Mouse (Mus musculus): ENCODE data around the gene Traf3ip2. TPM values are rescaled to one million over a fixed set of nuclear protein-coding genes. Genes with fewer than 3 reads are reported as not detected.
A peak's percentile ranks its signal among the peaks of the same experiment; 100 is the strongest.

Gene Traf3ip2
- total RNA-seq (2021), result 10 to 100 TPM in 1 of 2 experiments, 1 to 10 TPM in 1; 9.9 to 20.0 TPM
- long read RNA-seq, experiment 1, partial matches to known transcripts, result 3 of 9 reads
- long read RNA-seq, experiment 1, other reads (novel, unspliced or antisense), result 5 of 9 reads
- long read RNA-seq, experiment 2, partial matches to known transcripts, result 0 of 4 reads
- long read RNA-seq, experiment 2, other reads (novel, unspliced or antisense), result 2 of 4 reads

- no peak for DNase-seq
These were observed at the start of gene Traf3ip2 for GRCm38 (mm10) chr10:39612633-39612988. Gene Traf3ip2, plus strand, starts transcription at chr10:39612934.

DNA sequence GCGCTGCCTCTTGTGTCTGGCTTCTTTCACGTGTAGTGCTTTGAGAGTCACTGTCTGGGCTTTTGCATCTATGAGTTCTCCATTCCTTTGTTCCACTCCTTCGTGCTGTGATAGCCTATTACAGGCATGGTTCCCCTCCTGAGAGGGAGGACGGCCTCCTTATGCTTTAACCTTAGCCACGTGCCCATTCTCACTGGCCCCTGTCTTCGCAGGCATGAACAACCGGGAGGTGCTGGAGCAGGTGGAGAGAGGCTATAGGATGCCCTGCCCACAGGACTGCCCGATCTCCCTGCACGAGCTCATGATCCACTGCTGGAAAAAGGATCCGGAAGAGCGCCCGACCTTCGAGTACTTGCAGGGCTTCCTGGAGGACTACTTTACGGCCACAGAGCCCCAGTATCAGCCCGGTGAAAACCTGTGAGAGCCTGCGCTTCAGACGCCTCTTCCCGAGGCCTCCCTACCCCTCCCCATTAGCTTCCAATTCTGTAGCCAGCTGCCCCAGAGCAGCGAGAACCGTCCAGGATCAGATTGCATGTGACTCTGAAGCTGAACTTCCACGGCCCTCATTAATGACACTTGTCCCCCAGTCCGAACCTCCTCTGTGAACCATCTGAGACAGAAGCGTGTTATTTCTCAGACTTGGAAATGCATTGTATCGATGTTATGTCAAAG, 49.0 kb upstream of the Traf3ip2 start:
- no peak for DNase-seq

- DNase-seq, result no peak
These were observed 45.8 kb upstream of the Traf3ip2 start for GRCm38 (mm10) chr10:39566901-39567300.

- DNase-seq, result no peak
These were observed 43.7 kb upstream of the Traf3ip2 start for GRCm38 (mm10) chr10:39568991-39569390.

DNA sequence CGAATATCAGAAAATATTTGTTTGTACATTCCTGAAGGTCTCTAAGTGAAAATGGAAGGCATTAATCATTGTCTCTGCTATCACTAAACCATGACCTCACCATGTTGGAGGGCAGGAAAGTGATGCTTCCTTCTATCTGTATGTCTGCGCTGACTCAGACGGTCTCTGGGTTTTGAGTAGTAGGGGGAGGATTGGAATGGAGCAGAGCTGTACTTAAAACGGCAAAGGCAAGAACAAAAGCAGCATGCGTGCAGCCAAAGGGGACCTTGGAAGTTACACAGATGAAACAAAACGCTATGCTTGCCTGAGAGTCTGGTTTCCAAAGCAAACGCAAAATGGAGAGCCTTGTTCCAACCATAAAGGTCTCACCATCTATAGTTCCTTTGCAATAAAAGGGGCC, 41.7 kb upstream of the Traf3ip2 start:
- peak; percentile 44 for DNase-seq

GRCm38 (mm10) chr10:39572050-39572671, 40.6 kb upstream of the Traf3ip2 start:
- DNase-seq, result no peak

DNA sequence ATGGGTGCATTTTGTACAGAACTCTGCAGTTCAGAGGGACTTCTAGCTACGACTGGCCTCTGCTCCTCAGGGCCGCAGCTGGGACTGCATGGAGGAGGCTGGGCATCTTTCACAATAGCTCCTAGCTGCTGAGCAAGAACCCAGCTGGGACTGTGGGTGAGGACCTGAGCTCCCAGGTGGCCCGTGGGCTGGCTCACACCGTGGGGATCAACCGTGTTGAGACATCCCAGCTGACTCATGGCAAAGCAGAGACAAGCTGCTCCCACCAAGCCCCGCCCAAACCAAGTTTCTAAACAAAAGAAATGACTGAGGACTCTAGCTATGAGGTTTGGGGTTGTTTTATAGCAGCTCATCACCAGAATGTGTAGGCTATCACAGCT, 40.1 kb upstream of the Traf3ip2 start:
- DNase-seq, result peak; percentile 67

GRCm38 (mm10) chr10:39576466-39576865, 36.3 kb upstream of the Traf3ip2 start:
- DNase-seq, result no peak

GRCm38 (mm10) chr10:39580477-39580876, 32.3 kb upstream of the Traf3ip2 start:
- DNase-seq, result no peak

GRCm38 (mm10) chr10:39582385-39582784, 30.3 kb upstream of the Traf3ip2 start:
- DNase-seq, result no peak

DNA sequence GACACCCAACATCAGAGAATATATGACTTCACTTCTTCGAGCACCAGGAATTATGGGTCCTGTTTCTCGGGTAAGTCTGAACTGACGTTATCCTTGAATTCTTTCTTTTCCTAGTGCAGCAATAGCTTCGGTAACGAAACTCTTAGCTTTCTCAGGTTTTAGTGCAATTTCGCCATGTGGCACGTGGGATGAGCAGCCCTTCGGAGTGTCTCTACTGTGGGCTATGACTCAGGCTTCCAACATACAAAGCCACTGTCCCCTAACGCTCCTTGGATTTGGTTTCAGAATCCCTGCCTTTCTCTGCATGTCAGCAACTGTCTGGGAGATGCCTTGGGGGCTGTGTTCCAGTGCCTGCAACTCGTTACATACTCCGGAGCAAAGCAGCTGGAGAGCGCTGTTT, 29.0 kb upstream of the Traf3ip2 start:
- DNase-seq, result no peak

DNA sequence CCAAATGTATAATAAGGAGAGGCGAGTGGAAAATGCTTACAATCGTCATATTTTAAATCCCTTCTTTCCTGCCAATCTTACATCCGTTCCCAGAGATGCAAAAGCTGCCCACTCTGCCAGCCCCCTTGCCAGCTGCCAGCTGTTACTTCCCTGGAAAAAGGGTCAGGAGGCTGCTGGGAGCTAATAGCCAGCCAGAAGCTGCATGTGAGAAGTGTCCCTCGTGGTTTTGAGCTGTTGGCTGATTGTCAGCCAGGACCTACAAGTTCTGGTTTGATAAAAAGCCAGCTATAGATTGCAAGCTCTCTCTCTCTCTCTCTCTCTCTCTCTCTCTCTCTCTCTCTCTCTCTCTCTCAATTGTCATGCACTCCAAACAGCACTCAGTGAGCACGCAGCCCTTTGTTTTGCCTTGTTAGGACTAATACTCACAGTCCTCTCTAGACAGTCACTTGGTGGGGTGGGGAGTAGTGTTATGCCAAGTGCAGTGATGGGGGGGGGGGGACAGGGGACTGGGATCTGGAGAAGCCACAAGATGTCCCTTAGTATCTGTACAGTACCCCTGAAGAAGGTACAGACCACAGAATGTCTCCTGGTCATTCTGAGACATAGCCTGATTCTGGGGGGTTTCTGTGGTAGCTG, 25.3 kb upstream of the Traf3ip2 start:
- peak; percentile 34 for DNase-seq

DNA sequence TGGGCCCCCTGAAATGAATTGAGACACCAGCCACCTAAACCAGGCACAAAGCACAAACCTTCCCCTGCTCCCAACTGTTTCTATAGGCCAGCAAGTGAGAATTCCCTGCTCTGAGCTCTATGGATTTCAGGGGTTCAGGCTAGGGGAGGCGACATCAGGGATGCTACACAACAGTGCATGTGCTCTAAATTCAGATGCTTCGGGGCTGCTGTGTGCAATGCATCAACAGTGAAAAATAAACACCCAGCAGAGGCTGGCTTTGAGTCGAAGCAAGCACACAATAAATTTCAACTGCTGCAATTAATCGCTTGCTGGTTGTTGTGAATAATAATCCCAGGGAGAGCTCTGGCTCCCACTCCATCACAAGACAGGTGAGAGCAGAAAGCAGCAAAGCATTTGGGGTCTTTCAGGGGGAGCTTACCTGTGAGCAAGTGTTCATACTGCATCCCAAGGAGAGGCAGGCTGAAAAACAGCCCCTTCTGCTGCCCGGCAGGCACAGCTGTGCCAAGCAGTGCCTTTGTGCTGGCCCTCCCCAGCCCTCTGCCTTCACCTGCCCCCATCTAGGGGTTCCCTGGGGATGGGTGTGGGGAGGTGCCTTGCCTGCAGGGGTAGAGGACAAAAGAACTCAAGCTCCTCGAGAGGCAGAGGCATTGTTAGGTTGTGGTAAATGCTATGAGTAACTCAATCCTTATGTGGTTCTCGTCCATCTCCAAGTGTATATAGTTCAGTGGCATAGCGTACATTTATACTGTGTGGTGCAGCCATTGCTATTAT, 24.6 kb upstream of the Traf3ip2 start:
- DNase-seq, result no peak

DNA sequence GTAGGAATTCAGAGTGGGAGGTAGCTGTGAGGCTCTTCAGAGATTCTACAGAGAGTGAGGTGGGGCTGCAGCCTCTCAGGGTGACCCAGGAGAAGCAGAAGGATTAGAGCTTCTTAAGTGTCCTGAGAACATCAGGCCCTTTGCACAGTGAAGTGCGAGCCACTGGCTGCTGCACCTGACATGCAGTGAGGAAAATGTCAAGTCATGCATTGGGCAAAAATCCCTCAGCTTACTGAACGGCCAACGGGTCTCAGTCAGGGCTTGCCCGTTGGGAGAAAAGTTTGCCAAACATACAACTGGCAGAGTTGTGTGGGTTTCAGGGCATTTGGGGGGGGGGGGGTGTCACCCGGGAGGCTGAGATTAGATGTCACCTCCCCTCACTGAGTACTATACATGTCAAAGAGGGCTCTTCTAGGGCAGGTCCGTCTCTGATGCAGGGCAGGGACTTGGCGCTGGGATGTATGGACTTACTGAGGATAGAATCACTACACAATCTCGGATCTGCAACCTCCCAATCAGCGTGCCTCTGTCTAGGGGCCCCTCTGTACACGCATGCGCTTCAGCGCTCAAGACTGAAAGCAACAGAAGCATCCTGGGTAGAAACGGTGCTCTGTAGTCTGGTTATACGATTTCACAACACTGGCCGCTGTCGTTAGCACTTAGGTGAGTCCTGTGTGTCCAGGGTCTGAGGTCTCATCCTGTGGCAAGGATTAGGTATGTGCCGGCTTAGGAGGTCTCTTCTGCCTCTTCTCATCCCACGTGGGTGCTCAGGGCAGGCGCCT, 22.8 kb upstream of the Traf3ip2 start:
- no peak for DNase-seq

DNA sequence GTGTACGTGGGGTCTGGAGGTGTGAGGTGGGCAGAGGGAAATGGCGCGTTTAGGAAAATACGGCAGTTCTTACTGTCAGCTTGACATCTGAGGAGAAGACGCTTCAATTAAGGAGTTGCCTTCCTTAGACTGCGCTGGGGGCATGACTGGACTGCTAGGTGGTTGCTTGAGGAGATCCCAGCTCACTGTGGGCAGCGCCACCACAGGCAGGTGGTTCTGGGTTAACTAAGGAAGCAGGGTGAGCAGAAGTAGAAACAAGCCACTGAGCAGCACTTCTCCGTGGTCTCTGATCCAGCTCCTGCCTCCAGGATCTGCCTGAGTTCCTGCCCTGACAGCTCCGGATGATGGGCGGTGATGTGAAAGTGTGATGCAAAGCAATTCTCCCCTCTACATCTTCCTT, 22.1 kb upstream of the Traf3ip2 start:
- DNase-seq, result no peak

DNA sequence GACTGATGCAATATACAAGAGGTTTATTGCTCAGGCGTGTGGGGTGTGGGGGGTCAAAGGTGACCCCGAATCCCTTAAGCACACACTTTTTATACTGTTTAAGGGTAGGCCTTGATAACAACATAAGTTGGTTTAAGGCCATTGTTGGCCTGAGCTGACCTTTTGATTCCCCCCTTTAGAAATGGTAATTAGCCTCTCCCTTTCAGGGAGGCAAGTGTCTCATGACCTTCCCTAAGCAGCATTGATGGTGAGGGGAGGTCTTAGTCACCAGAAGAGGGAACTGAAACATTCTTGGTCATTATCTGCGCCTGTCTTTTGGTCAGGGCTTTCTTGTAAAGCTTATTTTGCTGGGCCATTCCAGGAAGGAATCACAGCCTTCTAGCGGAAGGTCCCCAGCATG, 20.2 kb upstream of the Traf3ip2 start:
- DNase-seq, result no peak

DNA sequence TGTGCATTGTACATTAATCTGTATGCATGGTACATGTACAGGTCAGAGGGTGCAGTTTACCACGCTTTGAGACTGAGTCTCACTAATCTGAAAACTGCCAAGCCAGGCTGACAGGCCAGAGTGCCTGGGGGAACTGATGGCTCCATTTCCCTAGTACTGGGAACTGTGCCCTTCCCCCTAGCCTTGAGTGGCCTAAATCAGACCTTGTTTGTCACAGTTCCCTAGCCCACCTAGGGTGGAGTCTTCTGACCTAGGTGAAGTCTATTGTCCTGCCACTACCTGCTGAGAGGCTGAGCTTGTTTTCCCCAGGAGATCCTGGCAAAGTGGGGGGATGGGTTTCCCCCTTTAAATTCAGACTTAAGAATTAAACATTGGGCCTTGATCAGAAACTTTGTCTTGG, 18.0 kb upstream of the Traf3ip2 start:
- no peak for DNase-seq

DNA sequence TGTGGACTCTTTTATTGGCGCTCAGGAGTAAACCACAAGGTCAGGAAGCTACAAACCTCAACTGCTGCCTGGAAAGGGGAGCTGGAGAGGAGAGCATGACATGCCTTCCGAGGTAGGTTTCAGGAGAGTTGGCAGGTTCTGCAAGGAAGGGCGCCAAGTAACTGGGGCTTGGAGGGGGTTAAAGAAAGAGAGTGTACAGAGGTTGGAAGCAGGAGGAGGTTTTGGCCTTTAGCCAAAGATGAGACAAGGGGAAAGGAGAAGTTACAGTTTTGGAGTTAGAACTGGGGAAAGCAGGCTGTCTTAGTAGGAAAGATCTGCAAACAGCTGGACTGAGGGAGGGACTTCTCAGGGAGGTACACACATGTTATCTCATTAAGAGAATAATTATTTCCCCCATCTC, 16.9 kb upstream of the Traf3ip2 start:
- DNase-seq, result no peak

DNA sequence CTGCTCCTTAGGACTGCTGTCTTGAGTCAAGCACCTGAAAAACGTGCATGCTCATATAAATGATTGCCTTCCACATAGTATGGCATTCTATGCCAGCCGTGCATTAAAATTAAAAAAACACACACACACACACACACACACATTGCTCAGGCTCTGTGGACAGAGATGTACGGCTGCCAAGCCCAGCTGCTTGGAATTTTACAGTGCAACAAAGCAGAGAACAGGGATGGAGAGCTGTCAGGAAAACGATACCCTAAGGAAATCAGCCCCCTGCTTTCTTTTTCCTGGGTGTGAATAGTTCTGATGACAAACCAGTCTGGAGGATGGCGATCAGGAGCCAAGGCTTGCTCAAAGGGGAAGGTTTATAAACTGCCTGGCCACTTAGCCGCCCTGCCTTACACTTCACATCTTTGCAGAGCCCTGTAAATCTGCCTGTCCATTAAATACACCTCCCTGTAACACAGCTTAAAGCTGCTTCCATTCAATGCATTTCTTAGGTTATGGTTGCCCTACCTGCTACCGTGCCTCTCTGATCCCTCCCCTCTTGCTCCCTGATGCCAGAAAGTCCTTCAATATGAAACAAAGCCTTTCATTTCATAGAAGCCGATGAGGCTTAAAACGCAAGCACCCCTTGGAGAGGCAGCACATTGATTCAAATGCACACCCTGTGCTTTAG, 15.5 kb upstream of the Traf3ip2 start:
- DNase-seq, result no peak

- DNase-seq, result no peak
These were observed 14.9 kb upstream of the Traf3ip2 start for GRCm38 (mm10) chr10:39597792-39598183.

DNA sequence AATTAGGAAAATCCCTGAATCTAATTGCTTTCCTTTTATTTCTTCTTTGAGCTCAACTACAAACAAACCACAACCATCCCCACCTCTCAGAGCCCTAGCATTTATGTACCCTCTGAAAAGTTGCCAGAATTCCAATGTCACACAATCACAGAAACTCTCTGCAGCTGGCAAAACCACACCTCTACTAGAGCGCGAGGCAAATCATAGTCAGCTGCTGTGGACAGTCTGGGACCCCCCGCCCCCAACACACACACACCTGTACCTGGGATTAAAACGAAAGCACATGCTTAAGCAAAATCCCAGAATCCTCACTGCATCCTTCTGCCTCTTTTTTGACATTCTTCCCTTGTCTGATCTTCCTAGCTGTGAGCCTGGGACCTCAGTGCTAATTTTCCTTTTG, 13.1 kb upstream of the Traf3ip2 start:
- DNase-seq, result no peak
